Mouse (Mus musculus) lung, postnatal 10 days (tissue): Measurements from ENCODE around the gene Nhs.

Experiments
- DNase-seq: peaks from one replicate; pipeline ENCODE4 v3.0.0; 2021

Gene Nhs

GRCm38 (mm10) chrX:161925973-161926682 is 233.4 kb downstream of the Nhs start:
- DNase-seq: peak; percentile 14

DNA sequence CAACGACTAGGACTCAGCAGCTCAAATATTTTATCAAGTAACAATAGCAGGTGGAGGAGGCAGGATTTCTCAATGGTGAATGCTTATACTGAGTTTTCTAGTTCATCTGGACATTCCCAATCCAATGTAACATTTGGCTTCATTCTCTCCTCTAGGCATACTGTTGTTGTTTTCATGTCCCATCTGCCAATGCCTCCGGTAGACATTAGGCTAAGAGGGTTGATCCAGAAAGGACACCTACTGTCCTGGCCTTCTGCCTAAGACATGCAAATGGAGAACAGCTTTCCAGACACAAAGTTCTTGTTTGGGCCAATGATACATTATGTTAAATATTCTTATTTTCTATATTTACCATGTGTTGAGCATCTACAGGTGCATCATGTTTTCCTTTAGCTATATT is 236.9 kb downstream of the Nhs start:
- DNase-seq: no peak

GRCm38 (mm10) chrX:161921581-161921980 is 237.9 kb downstream of the Nhs start:
- no peak for DNase-seq

DNA sequence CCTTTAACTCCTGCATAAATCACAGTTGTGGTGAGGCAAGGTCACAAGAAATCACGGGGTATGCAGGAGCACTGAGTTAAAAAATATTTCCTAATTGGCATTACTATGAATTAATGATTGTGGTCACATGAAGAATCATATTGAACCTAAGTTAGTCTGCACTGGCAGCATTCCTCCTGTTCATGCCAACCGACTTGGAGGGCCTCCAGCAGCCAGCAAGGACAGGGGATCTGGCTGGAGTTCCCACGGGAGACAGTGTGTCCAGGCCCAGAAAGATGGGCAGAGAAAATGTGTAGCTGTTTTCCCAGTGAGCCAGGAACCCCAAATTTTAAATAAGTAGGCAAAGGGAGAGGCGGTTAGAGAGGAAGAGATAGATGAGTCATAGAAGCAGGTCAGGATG is 249.6 kb downstream of the Nhs start:
- DNase-seq: no peak

DNA sequence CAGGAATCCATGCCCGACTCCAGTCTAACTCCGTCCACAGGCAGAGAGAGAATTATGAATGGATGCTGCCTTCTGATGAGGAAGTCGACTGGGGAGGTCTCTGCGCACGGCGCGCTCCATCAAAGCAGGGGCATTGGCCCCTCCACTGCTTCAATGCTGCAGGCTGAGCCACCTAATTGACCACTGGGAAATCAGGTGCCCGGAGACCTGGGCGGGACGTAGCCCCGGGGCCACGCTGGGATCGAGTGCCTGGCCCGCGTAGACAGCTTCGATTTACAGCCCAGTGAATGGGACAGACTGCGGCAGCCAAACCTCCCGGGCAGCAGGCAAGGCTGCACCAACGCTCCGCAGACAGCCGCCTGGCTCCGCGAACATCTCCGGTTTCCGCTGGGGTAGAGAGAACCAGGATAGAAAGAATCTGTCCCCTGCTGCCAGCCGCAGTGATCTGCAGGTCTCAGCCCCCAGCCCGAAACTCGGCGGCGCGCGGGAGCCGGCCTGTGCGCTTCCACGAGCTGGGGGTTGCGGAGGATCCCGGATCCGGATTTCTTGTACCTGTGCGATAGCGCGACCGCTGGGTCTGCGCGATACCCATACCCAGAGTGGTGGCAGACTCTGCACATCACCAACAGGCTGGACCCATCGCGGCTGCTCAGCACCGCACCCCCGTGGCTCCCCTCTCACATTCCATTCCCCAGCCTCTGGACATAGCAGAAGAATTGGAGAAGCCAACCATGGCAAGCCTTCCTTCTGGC is 250.7 kb downstream of the Nhs start:
- peak; percentile 2 for DNase-seq

DNA sequence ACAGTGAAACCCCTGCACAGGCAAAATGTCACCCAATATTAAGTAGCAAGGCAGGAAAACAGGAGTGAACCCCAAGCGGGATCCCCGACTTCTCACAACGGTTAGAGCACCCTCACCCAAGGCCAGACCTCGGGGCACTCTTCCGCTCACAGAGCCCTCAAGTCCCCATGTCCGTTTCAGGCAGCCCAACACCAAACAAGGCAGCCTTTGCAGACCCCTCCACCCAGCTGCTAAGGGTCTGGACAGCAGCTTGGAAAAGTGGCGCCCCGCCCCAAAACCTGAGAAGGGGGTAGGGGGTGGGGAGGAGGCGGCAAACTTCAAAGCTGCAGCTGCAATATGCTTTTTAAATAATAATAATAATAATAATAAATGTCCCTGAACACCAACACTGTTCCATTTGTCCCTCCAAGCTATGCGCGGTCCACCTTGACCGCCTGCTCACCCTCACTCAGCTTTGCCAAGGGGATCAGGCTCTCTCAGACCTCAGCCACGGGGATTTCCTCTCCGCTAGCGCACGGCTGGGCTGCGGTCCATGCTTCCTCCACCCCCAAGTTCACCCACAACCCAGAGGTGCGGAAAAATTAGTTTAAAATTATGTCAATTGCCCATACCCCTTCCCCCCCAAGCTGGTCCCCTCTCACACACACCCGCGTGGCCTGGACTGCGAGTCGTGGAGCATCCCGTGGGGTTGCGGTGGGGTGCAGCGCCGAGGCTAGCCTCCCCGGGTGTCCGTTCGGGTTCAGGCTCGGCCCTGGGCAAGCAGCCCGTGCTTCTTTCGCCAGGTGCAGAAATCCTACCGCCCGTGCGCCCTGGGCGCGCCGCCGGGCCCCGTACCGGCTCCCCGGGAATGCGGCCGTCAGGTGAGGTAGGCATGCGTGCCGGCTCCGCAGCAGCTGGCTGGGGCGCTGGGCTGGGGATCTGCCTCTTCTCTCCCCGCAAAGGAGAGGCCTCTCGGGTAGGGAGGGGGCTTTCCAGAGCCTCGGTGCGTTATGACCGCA is 251.6 kb downstream of the Nhs start:
- DNase-seq: no peak

GRCm38 (mm10) chrX:161894442-161894841 is 265.1 kb downstream of the Nhs start:
- no peak for DNase-seq

- no peak for DNase-seq
Observed at GRCm38 (mm10) chrX:161883661-161884060, 275.9 kb downstream of the Nhs start.

- DNase-seq: no peak
Observed at GRCm38 (mm10) chrX:161877123-161877522, 282.4 kb downstream of the Nhs start.

DNA sequence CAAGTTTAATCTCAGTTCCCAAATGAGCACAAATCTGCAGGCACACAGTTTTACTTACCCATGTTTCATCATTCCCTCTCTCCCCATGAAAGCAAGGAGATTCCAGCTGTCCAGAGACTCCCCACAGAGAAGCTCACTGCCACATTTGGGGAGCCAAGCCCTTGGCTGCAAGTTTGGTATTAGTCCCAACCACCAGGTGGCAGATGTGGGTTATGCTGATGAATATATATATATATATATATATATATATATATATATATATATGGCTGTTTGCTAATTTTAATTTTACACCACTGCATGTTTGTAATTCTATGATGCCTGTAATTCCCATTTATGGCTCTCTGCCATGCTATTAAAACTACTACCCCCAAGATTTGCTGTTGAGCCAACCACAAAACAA is 286.0 kb downstream of the Nhs start:
- peak; percentile 20 for DNase-seq

GRCm38 (mm10) chrX:161871306-161871705 is 288.2 kb downstream of the Nhs start:
- no peak for DNase-seq

- no peak for DNase-seq
Observed at GRCm38 (mm10) chrX:161855630-161856029, 303.9 kb downstream of the Nhs start.

DNA sequence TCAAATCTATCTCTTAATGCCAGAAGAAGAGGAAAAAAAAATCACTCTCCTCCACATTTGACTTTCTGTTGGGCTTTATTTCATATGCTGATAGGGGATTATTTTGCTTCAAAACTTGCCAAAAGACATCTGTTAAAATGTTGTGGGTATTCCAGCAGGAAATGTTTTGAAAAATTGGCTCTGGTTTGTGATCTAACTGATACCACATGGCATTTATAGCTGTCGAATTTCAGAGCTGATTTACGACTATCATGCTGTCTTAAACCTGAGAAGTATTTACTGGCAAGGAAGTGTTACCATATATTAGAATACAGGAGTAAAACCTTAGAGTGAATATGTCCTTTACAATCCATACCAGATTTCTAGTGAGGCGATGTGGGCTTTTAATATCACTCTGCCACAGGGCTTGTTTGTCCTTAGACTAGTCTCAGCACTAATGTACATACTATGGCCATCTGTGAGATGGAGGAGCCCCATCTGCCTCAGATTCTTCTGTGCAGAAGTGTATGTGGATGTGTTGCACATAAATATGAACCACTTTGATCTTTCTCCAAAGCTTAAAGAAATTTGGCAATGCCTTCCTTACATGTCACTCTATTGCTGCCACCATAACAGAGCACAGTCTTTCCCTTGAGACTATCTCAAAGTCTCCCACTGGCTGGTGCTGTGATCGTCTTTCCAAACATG is 305.8 kb downstream of the Nhs start:
- DNase-seq: no peak

DNA sequence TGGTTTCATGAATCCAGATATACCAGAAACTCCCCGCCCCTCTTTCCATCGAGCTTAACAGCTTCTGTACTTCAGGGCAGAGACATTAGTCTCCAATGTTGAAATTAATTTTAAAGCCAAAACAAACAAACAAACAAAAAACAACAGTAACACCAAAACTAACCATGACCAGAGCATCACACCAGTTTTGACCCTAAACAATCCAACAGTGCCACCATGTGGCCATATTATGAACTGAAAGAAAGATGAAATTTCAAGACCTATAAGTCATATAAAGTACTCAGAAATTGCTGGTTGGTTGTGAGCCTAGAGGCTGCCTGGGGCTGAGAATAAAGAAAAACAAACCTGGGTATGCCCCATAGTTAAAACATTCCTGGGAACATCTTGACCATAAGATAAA is 333.3 kb downstream of the Nhs start:
- peak; percentile 45 for DNase-seq

DNA sequence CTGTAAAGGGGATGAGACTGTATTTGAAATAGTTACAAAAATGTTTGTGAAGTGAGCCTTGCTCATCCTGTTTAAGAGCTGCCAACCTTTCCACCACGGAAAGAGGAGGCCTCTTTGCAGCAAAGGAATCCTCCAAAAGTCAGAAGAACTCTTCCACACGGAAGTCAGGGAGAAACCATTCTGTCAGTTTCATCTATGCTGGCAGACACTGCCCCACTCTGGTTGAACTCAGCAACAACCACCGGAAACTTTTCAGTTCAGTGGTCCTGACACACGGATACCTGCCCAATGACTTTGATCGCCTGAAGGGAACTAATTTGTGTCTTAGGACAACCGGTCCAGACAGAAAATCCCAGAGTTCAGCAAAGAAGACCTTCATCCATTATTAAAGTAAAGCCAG is 369.3 kb downstream of the Nhs start:
- peak; percentile 20 for DNase-seq
